Mouse (Mus musculus) brain, embryonic 14.5 days (tissue): ENCODE data around the gene Tjp1.

Source experiments
- CTCF ChIP-seq: fragments of 200-500 bp; IDR thresholded peaks from 2 replicates; pipeline ENCODE4 v1.5.1; 2012; ENCODE audit warnings: inconsistent platforms, mild to moderate bottlenecking, moderate library complexity, borderline replicate concordance; ENCODE audit not compliant: insufficient read depth, insufficient read length; ENCODE audit errors: extremely low read depth
- POLR2A ChIP-seq: fragments of 200-500 bp; IDR thresholded peaks from 2 replicates; pipeline ENCODE4 v1.6.1; 2012; ENCODE audit warnings: mild to moderate bottlenecking, inconsistent platforms, borderline replicate concordance; ENCODE audit not compliant: poor library complexity, insufficient read depth, insufficient read length, severe bottlenecking; ENCODE audit errors: extremely low read depth

DNA sequence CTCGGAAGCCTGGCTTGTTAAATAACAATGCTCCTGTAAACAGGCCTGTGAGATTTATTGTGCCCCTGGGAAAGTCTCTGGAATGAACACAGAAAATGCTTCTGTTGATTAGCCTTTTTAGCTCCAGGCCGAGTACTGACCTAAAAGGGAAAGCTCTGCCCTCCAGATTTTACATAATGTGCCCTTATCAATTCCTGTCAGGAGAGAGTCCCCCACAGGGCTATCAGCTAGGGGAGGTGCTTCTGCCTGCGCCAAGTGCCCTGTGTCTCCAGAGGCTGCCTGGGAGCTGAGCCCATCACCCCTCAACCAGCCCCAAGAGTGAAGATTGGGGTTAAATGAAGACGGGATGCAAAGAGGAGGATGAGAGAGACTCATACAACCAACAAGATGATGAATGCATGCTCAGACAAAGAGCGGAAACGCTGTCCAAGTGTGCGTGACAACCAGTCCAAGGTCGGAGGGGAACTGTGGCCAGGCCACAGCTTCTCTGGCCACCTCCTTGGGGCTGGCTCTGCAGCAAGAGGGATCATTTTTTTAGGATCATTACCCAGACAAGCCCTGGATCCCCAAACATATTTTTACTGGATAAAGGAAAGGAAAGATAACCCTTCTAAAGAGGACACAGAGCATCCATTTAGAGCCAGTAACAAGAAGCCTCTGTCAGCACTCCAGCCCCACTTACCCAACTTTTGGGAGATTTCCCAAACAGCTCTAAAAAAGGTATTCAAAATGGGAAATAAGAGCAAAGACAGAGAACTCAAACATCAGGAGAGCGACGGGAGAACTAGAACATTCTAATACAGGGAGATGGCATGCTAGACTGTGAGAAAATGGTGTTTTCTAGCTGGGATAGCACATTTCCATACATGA lies 110.1 kb downstream of the Tjp1 start:
- TF ChIP-seq CTCF (no peak), POLR2A (no peak)
